ENCODE assay signal across 8 mouse cellular contexts in the genomic region with DNA sequence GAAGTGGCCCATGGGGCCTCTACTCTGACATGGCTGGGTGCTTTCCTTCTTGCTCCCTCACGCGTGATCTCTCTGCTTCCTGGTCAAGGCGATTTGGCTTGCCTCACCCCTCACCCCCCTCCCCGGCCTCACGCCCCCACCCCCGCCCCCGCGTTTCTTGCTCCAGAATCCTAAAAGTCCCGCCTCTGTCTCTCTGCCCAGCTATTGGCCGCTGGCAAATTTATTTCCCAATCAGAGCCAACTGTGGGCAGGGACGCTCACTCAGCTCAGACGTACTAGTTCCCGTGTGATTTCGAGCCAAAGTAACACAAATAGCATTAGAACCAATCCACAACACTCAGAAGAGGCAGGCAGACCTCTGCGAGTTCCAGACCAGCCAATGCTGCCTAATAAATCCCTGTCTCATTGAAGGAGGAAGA. TPM values are rescaled to one million over a fixed set of nuclear protein-coding genes. Genes with fewer than 3 reads are reported as not detected.
A peak's percentile ranks its signal among the peaks of the same experiment; 100 is the strongest.
DNase-seq lines count a peak whose midpoint lies in the region; ATAC-seq lines count a peak whose summit lies in the region.

No protein-coding gene starts in this region.

- H3K27ac ChIP-seq in brown adipose tissue, adult 24 weeks (replicated peaks; ENCODE audit: low read depth, low read length), result peak overlapping the region; percentile 15
- peak overlapping the region; percentile 78 for H3K27ac ChIP-seq in heart, embryonic 10.5 days
- peak overlapping the region; percentile 17 for H3K27ac ChIP-seq in kidney, embryonic 14.5 days (ENCODE audit: low read depth, low read length)

- no peaks in the 10 kb centered on the region for H3K36me3 ChIP-seq in heart, embryonic 10.5 days
- no peaks in the 10 kb centered on the region for H3K36me3 ChIP-seq in kidney, embryonic 14.5 days (ENCODE audit: control insufficient read depth, insufficient read depth, low read length)

- WGBS in heart, embryonic 10.5 days, result 2% methylated on average over 15 of the region's 15 CpGs
- 2% methylated on average over 15 of the region's 15 CpGs for WGBS in kidney, embryonic 14.5 days

- DNase-seq in ovary, adult 18-20 months (ENCODE audit: low spot score), result peak; percentile 50
- no peak for DNase-seq in ovary, postnatal 10 days (ENCODE audit: low spot score)
- DNase-seq in heart, embryonic 10.5 days (ENCODE audit: low spot score), result peak; percentile 94
- DNase-seq in lung, postnatal 14 days, result peak; percentile 35
- peak; percentile 46 for DNase-seq in ovary, postnatal 36 days (ENCODE audit: low spot score)
- DNase-seq in cerebellum, adult 9-11 months, result no peak

- peak overlapping the region; percentile 56 for H3K4me2 ChIP-seq in kidney, embryonic 14.5 days (replicated peaks; ENCODE audit: low read depth, low read length)

- H3K9ac ChIP-seq in kidney, embryonic 14.5 days (ENCODE audit: low read depth, low read length), result peak overlapping the region; percentile 34

- H3K9me3 ChIP-seq in heart, embryonic 10.5 days, result no peaks in the 10 kb centered on the region
- no peaks in the 10 kb centered on the region for H3K9me3 ChIP-seq in kidney, embryonic 14.5 days (ENCODE audit: control insufficient read depth, low read length)

- H3K4me3 ChIP-seq in brown adipose tissue, adult 24 weeks (ENCODE audit: insufficient read depth, low read depth, low read length), result peak overlapping the region; percentile 13
- H3K4me3 ChIP-seq in heart, embryonic 10.5 days, result peak overlapping the region; percentile 56
- peak overlapping the region; percentile 31 for H3K4me3 ChIP-seq in kidney, embryonic 14.5 days (ENCODE audit: low read length)

- peak; percentile 89 for ATAC-seq in kidney, embryonic 14.5 days (ENCODE audit: low FRiP score, low TSS enrichment)

- no peaks in the 10 kb centered on the region for H3K4me1 ChIP-seq in brown adipose tissue, adult 24 weeks (ENCODE audit: control insufficient read depth, insufficient read depth, insufficient read length, low read length)
- peaks cover 17% of the 10 kb centered on the region; the same call in 1 of the 2 replicates for H3K4me1 ChIP-seq in heart, embryonic 10.5 days
- H3K4me1 ChIP-seq in kidney, embryonic 14.5 days (ENCODE audit: control insufficient read depth, insufficient read depth, low read length), result peaks cover 9% of the 10 kb centered on the region; the same call in 1 of the 2 replicates

- H3K27me3 ChIP-seq in heart, embryonic 10.5 days (ENCODE audit: insufficient read depth, poor library complexity, severe bottlenecking), result no peaks in the 10 kb centered on the region
- no peaks in the 10 kb centered on the region for H3K27me3 ChIP-seq in kidney, embryonic 14.5 days (ENCODE audit: control insufficient read depth, insufficient read depth, low read length)

RNA-seq across cellular contexts. Expression of gene Car6, which starts 11.4 kb away (rescaled TPM):
- not detected in 2 replicates for polyA plus RNA-seq in brown adipose tissue, adult 24 weeks (2012; ENCODE audit: insufficient read depth, insufficient read length, missing spikeins)
- not detected in 2 replicates for polyA plus RNA-seq in heart, embryonic 10.5 days (2016; fragmentation: Nextera tagmentation; extraction: Ambion mirVana)
- polyA plus RNA-seq in kidney, embryonic 14.5 days (2014; fragmentation: Nextera tagmentation; extraction: Ambion mirVana), result not detected in 2 replicates

RNA-seq across cellular contexts. Expression of gene Eno1, which starts 24.0 kb away (rescaled TPM):
- 2,211 and 3,699 TPM in 2 replicates for polyA plus RNA-seq in brown adipose tissue, adult 24 weeks (2012; ENCODE audit: insufficient read depth, insufficient read length, missing spikeins)
- polyA plus RNA-seq in heart, embryonic 10.5 days (2016; fragmentation: Nextera tagmentation; extraction: Ambion mirVana), result 3,222 and 3,587 TPM in 2 replicates
- polyA plus RNA-seq in kidney, embryonic 14.5 days (2014; fragmentation: Nextera tagmentation; extraction: Ambion mirVana), result 1,584 and 1,728 TPM in 2 replicates

Comparison
In these comparisons a context has a peak if more than half of its experiments do, and no peak if none do; other contexts are left out.
1. DNase-seq: peak in ovary, adult 18-20 months (single experiment), heart, embryonic 10.5 days (single experiment), lung, postnatal 14 days (single experiment) and ovary, postnatal 36 days (single experiment); none in ovary, postnatal 10 days (single experiment) and cerebellum, adult 9-11 months (single experiment).
2. H3K27ac ChIP-seq: peak in every context shown above with its lines; median percentile 78 in heart, embryonic 10.5 days; 17 in kidney, embryonic 14.5 days; 15 in brown adipose tissue, adult 24 weeks.
3. Peak in every context shown above with its lines, with median percentiles within 50 percentile points of each other: H3K4me3 ChIP-seq.